Mouse (Mus musculus) olfactory bulb, adult 2 months (tissue): ENCODE measurements around the gene Lrrk2. TPM values are rescaled to one million over a fixed set of nuclear protein-coding genes. Genes with fewer than 3 reads are reported as not detected.

Source experiments
- H3K27ac ChIP-seq: fragments of 200-500 bp; 2 replicates; pipeline ENCODE4 v1.5.1; 2012; ENCODE audit warnings: low read depth, low read length; ENCODE audit not compliant: insufficient read depth
- H3K4me1 ChIP-seq: fragments of 200-500 bp; 2 replicates; pipeline ENCODE4 v1.6.1; 2012; ENCODE audit warnings: low read length; ENCODE audit not compliant: control insufficient read depth, insufficient read depth
- H3K4me3 ChIP-seq: fragments of 200-500 bp; 2 replicates; pipeline ENCODE4 v1.5.1; 2012; ENCODE audit warnings: mild to moderate bottlenecking, low read depth, low read length, moderate library complexity; ENCODE audit not compliant: insufficient read depth
- CTCF ChIP-seq: fragments of 200-500 bp; IDR thresholded peaks from 2 replicates; pipeline ENCODE4 v1.5.1; 2012; ENCODE audit warnings: low read depth, mild to moderate bottlenecking, low read length, moderate library complexity; ENCODE audit not compliant: insufficient read depth
- POLR2A ChIP-seq: fragments of 200-500 bp; IDR thresholded peaks from 2 replicates; pipeline ENCODE4 v1.6.1; 2012; ENCODE audit warnings: mild to moderate bottlenecking, low read depth, low read length, moderate library complexity; ENCODE audit not compliant: insufficient read depth
- WGBS: fragments of 180-500 bp; shearing (Covaris S2); methylation state at CpG from one replicate; pipeline ENCODE4 v1.1.7; 2018; 5-methylcytosine and 5-hydroxymethylcytosine counted together
- polyA plus RNA-seq: library from polyadenylated mRNA; stranded (reverse); fragments of >200 nt; gene quantifications from 2 replicates; pipeline ENCODE4 v1.2.4, GENCODE M21; 2012; ENCODE audit warnings: low replicate concordance; ENCODE audit not compliant: missing spikeins, insufficient read depth, insufficient read length

The Lrrk2 gene
- polyA plus RNA-seq, 1 experiment = not detected

DNA sequence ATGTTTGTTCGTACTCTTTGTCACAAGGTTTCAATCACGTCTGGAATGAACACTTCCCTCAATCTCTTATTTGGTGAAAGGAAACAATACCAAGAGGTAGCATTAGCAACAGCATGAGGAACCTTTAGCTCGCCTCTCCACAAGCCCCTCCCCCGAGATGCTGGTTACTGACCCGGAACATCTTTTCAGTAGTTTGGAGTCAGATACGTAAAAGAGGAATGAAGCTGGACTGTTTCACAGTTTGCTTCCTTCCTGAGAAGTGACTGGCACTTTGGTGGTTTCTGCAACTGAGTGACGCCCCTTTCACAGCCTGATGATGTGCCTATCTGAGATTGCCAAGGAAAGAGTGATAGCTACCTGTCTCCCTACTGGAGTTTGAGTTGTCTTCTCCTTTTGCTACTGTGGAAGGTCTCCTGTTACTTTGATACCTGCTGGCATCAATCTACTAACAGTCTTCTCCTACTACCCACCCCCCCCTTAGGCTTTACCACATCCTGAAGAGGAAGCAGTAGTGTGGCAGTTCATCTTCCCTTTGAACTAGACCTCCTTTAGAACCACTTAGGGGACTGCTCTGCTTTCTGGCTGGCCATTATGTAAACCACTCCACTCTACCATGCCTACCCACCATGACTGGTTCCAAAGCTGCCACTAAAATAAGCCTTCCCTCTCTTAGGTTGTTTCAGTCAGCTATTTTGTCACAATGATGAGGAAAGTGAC is 29.2 kb upstream of the Lrrk2 start:
- no peaks in the 10 kb centered on the region for H3K4me1 ChIP-seq
- TF ChIP-seq CTCF = no peak
- no peak for TF ChIP-seq POLR2A

DNA sequence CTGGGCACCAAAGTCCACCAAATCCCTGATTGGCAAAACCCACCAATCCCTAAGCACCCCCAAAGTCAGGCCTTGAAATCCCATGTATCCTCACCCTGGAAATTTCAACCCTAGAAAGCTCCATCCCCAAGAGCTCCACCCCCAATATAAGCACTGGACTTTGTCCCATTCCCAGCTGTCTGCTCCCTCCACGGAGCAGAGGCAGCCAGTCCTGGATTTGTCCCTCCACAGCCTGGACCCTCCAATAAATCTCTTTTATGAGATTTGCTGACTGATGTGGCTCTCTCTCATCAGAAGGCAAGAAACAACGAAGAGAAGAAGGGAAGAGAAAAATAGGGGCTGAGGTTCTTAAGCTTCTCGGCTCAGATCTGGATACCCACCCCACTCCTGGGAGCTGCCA is 22.7 kb upstream of the Lrrk2 start:
- 80% methylated on average over 3 of the region's 3 CpGs for WGBS
- no peak overlapping the region for H3K4me3 ChIP-seq
- H3K4me1 ChIP-seq = no peaks in the 10 kb centered on the region
- no peak overlapping the region for H3K27ac ChIP-seq
- TF ChIP-seq CTCF (no peak), POLR2A (no peak)

More for the DNA sequence above, 29.2 kb upstream of the Lrrk2 start:
- no peak overlapping the region for H3K27ac ChIP-seq
- 76% methylated on average over 7 of the region's 7 CpGs for WGBS
- H3K4me3 ChIP-seq = no peak overlapping the region

DNA sequence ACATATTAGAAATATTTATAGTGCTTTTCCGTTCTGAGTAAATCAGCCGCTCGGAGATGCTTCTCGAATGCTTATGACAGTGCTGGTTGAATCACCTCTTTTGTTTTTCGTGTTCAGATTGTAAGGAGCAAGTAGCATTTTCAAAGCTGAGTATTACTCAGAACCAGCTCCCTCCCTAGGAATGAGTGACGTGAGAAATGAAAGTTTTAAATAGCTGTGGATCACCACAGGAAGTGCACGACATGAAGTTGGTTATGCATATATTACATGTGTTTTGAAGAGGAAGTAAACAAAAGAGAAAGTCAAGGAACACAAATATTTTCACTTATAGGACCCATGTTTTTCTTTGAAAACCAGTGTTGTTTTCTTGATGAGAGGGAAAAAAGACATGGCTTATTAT is 21.5 kb upstream of the Lrrk2 start:
- Histone ChIP-seq H3K4me1 (no peaks in the 10 kb centered on the region), H3K27ac (no peak overlapping the region), H3K4me3 (no peak overlapping the region)
- 64% methylated on average over 7 of the region's 7 CpGs for WGBS
- no peak for TF ChIP-seq CTCF
- no peak for TF ChIP-seq POLR2A

DNA sequence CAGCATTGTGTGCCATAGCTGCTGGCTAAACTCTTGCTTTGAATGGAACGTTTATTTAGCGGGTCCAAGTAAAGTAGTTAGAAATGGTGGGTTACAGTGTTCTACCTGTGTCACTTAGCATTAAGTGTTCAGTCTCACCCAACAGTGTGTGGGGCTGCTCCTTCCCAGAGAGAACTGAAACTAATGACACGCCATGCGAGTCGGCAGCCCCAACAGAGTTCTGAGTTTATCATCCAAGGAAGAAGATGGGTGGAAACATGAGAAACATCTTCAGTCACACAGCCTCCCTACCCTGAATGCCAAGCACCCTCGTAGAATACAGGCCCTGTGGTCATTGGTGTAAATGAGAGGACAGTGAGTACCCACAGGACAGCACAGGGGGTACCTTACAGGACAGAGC is 14.7 kb upstream of the Lrrk2 start:
- no peak for TF ChIP-seq POLR2A
- no peak for TF ChIP-seq CTCF
- Histone ChIP-seq H3K4me1 (no peaks in the 10 kb centered on the region), H3K27ac (no peak overlapping the region), H3K4me3 (no peak overlapping the region)
- WGBS = 88% methylated on average over 6 of the region's 6 CpGs

DNA sequence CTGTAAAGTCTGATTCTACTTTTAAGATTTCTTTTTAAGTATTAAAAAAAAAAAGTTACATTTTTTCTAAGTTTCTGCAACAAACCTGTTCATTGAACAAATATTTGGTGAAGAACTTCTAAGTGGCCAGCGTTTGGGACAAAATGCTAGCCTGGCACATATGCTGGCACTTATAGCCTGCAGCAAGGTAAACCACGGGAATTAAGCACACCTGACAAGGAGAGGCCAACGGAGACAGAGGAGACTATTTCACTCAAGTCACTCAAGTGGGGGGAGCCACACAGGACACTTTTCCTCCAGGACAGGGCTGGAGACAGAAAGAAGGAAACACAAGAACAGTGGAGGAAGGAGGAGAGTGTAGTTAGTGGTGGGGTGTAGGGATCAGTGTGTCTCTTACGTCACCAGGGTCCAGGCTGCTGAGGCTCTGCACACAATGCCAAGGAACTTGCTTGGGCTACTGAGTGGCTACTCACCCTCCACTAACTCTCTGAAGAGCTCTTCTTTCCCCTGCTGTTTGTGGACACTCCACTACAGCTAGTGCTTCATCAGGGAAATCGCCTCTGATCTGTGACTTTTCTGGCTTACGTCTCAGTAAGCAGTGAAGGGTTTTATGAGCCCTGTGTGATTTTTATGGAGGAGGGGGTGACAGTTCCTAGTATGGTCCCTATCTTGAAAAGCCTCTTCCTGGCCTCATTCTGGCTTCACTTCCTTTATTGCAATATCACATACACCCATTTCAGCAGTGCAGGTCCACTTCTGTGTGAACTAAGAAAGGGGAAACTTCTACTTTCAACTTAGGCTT is 12.5 kb upstream of the Lrrk2 start:
- H3K4me3 ChIP-seq = no peak overlapping the region
- 95% methylated on average over 6 of the region's 6 CpGs for WGBS
- H3K27ac ChIP-seq = no peak overlapping the region
- TF ChIP-seq CTCF = no peak
- TF ChIP-seq POLR2A = no peak
- no peaks in the 10 kb centered on the region for H3K4me1 ChIP-seq

DNA sequence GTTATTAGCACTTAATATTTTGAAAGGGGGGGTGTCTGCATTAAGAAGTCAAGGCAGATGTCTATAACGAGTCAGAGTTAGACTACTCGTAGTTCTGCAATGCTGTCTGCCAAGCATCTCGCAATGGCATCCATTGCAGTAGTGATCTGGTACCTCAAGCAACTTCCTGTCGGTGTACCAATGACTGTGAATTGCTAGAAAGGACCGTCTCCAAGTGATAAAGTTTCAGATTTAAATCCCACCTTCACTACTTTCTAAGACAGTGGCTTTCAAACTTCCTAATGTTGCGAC is 12.0 kb upstream of the Lrrk2 start:
- WGBS = 92% methylated on average over 6 of the region's 6 CpGs
- TF ChIP-seq POLR2A = no peak
- no peak for TF ChIP-seq CTCF
- Histone ChIP-seq H3K4me1 (no peaks in the 10 kb centered on the region), H3K27ac (no peak overlapping the region), H3K4me3 (no peak overlapping the region)

DNA sequence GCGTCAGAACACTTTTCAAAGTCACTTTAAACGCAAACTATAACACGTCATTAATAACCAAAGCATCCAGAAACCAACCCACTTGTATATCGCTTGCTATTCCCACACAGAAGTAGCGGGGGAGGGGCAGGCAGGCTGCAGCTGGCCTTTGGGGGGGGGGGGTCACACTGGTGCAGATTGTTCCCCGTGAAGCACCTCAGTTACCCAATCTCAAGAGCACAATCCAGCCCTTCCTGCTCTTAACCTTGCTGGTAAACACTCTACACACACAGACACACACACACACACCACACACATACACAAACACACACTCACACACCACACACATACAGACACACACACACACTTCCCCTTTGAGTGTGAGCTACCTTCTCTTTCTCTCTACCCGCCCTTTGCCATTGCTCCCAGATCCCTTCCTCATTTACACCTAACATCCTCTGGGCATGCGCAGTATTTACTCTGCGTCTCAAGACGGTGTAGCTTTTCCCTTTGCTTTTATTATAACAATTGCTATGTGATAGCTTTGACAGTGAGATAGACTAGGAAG is 8.3 kb upstream of the Lrrk2 start:
- no peaks in the 10 kb centered on the region for H3K4me1 ChIP-seq
- H3K27ac ChIP-seq = no peak overlapping the region
- no peak for TF ChIP-seq CTCF
- no peak for TF ChIP-seq POLR2A
- H3K4me3 ChIP-seq = no peak overlapping the region
- whole genome bisulfite sequencing = 65% methylated on average over 10 of the region's 10 CpGs

DNA sequence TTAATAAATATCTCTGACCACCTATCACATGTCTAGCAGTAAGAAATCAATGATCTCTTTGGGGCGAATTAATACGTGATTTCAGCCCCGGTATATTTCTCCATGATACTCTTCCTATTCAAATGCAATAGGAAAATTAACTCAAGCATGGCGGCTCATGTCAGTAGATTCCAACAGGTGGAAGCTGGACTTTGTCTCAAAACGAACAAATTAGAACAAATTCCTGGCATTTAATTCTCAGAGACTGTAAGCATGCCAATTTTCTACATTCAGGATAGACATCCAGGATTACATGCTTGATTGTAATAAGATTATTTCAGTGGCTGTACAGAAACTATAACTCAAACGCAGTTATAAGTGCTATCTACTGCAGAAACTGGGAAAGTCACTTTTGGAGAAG is 7.4 kb upstream of the Lrrk2 start:
- TF ChIP-seq POLR2A (no peak), CTCF (no peak)
- H3K27ac ChIP-seq = no peak overlapping the region
- no peaks in the 10 kb centered on the region for H3K4me1 ChIP-seq
- H3K4me3 ChIP-seq = no peak overlapping the region
- 89% methylated on average over 6 of the region's 6 CpGs for WGBS

DNA sequence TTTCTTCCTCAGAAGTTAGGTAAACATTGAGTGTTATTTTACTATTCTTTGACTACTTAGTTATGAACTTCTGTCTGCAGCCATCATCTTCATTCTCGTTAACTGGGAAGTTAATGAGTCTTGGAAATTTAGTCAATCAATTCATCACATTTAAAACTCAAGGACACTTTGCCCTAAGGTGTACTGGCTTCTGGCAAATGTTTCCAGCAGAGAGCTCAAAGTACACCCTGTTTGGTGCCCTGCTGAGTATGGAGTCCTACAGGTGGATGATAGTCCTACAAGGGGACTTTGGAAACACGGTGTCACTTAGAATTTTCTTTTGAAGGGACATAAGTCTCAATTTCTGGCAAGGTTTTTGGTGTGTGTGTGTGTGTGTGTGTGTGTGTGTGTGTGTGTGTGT is 1.8 kb upstream of the Lrrk2 start:
- Histone ChIP-seq H3K4me3 (no peak overlapping the region), H3K4me1 (peaks cover 4% of the 10 kb centered on the region; the same call in 1 of the 2 replicates), H3K27ac (no peak overlapping the region)
- 94% methylated on average over 2 of the region's 2 CpGs for WGBS
- TF ChIP-seq CTCF = no peak
- TF ChIP-seq POLR2A = no peak
